Mouse (Mus musculus) testis, adult 2 months (tissue): Measurements from ENCODE around the gene Prpf31.

Experiments
- CTCF ChIP-seq: fragments of 200-500 bp; IDR thresholded peaks from 2 replicates; pipeline ENCODE4 v1.5.1; 2012; ENCODE audit warnings: low read depth, mild to moderate bottlenecking, inconsistent platforms, low read length, moderate library complexity; ENCODE audit not compliant: control insufficient read depth, insufficient read depth, insufficient replicate concordance
- POLR2A ChIP-seq: fragments of 200-500 bp; IDR thresholded peaks from 2 replicates; pipeline ENCODE4 v1.6.1; 2012; ENCODE audit warnings: low read depth, mild to moderate bottlenecking, inconsistent platforms, low read length, moderate library complexity; ENCODE audit not compliant: control insufficient read depth

DNA sequence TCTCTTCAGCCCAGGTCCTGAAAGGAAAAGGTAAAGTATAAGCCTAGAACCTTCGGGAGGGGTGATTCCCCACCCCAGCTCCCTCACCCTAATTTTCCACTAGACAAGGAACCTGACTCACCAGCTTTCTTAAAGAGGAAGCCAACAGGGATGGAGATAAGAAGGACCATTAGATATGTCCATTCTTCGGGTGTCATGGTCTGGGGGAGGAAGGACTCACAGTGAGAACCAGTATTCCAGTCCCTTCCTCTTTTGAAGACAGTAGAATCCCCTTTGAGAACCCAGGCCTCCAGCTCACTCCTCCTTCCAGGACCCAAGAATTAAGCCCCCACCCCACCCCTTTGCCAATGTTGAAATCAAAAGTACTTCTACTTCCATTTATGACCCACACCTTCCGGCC, 62.1 kb downstream of the Prpf31 start:
- no peak for TF ChIP-seq CTCF
- TF ChIP-seq POLR2A: no peak
